Mouse (Mus musculus) erythroblast, embryonic 14.5 days (primary cell): ENCODE measurements around the gene Afg3l1. TPM values are rescaled to one million over a fixed set of nuclear protein-coding genes. Genes with fewer than 3 reads are reported as not detected.
"Not testable (repeated sequence)": the region's sequence is repeated elsewhere in the genome, so short reads cannot be mapped to it uniquely, and the experiment has no call there.

Experiments
- H3K27me3 ChIP-seq: 2 replicates; pipeline ENCODE4 v1.6.1; 2012; ENCODE audit warnings: inconsistent platforms; ENCODE audit not compliant: control insufficient read depth
- H3K36me3 ChIP-seq: 2 replicates; pipeline ENCODE4 v1.6.1; 2012; ENCODE audit warnings: mild to moderate bottlenecking, inconsistent platforms; ENCODE audit not compliant: control insufficient read depth
- H3K4me1 ChIP-seq: 2 replicates; pipeline ENCODE4 v1.6.1; 2012; ENCODE audit warnings: inconsistent platforms; ENCODE audit not compliant: control insufficient read depth
- H3K4me3 ChIP-seq: replicated peaks from 2 replicates; pipeline ENCODE3; 2012; ENCODE audit warnings: moderate library complexity, mild to moderate bottlenecking, inconsistent platforms
- H3K9me3 ChIP-seq: 2 replicates; pipeline ENCODE4 v1.6.1; 2012; ENCODE audit warnings: low read length, inconsistent platforms, mixed read lengths; ENCODE audit not compliant: control insufficient read depth
- GATA1 ChIP-seq: IDR thresholded peaks from 2 replicates; pipeline ENCODE4 v1.6.1; 2012; ENCODE audit warnings: low read length, inconsistent platforms, mixed read lengths
- TAL1 ChIP-seq: IDR thresholded peaks from 3 replicates; pipeline ENCODE4 v1.6.1; 2012; ENCODE audit warnings: low read length, inconsistent platforms, mixed read lengths
- polyA plus RNA-seq: library from polyadenylated mRNA; stranded (reverse); fragments of >175 nt; gene quantifications from 2 replicates; pipeline ENCODE4 v1.2.3, GENCODE M21; 2012

Afg3l1 gene
- polyA plus RNA-seq, 1 experiment = 1.6 TPM

DNA sequence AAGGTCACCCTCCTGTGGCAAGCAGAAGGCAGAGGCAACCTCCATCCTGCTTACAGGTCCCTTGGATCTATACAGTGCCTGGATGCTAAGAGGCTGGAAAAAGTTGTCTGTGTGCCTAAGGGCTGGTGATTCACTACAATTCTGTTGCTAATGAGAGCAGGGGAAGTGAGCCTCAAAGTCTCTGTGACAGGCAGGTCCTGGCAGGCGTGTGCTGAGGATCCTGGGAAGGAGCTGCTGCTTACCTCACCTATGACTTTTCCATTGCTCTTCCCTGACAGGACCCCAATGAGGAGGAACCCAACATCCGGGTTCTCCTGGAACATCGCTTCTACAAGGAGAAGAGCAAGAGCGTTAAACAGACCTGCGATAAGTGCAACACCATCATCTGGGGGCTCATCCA, 23.8 kb upstream of the Afg3l1 start:
- Histone ChIP-seq H3K9me3 (no peaks in the 10 kb centered on the region), H3K36me3 (peaks cover 54% of the 10 kb centered on the region), H3K4me3 (no peak overlapping the region), H3K27me3 (no peaks in the 10 kb centered on the region), H3K4me1 (peaks cover 12% of the 10 kb centered on the region)
- TF ChIP-seq TAL1 (no peak), GATA1 (no peak)

DNA sequence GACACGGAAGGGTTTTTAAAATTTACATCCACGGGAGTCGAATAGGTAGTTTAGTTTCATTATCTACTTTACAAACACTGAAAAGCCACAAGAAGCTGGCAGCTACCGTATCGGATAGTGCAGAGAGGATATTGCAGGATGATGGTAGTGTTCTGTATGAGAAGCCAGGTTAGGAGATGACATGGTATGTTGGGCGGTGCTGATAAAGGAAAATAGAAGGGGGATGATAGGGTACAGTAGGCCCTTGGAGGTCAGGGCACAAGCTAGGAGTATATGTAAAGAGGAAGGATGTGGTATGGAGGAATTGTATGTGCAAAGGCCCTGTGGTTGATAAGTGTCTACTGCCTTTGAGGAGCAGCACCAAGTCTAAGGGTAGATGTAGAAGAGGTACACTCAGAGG, 23.1 kb upstream of the Afg3l1 start:
- Histone ChIP-seq H3K9me3 (no peaks in the 10 kb centered on the region), H3K27me3 (no peaks in the 10 kb centered on the region), H3K4me3 (no peak overlapping the region), H3K4me1 (peaks cover 12% of the 10 kb centered on the region), H3K36me3 (peaks cover 53% of the 10 kb centered on the region)
- no peak for TF ChIP-seq GATA1
- TF ChIP-seq TAL1 = no peak

DNA sequence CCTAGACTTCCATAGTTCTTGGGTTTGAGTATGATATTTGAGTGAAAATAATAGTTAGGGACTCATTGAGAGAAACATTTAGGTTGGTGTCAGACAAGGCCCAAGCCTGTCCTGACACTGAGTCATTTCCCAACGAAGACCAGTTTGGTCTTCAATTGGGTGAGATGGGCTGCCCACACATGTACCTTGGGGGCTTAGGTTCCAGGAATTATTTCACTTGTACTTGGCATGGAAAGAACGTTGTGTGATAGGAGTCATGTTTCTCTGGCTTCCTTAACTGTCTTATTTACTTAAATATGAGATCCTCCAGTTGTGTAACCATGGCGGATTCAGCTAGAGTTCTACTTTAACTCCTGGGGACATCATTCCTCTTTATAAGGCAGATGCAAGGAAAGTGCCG, 14.1 kb upstream of the Afg3l1 start:
- Histone ChIP-seq H3K4me3 (no peak overlapping the region), H3K4me1 (no peaks in the 10 kb centered on the region), H3K36me3 (peaks cover 29% of the 10 kb centered on the region), H3K9me3 (no peaks in the 10 kb centered on the region), H3K27me3 (no peaks in the 10 kb centered on the region)
- no peak for TF ChIP-seq TAL1
- TF ChIP-seq GATA1 = no peak

DNA sequence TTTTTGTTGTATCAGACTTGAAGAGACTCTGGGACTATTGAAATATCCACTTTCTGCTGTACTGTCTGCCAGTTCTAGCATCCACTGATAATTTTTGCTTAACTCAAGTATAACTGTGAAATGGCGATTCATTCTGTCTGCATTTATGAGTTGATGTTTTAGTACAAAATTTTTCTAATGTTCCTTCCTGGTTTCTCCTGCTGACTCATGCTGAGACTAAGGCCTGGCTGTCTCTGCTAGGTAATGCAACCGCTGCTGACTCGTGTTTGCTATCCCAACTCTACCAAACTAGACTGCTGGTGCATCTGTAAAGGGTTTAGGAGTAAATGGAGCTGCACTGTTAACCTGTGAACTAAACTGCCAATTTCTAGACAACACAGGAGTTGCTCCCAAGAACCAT, 10.2 kb upstream of the Afg3l1 start:
- no peak overlapping the region for H3K4me3 ChIP-seq
- H3K4me1 ChIP-seq = no peaks in the 10 kb centered on the region
- H3K9me3 ChIP-seq = no peaks in the 10 kb centered on the region
- H3K27me3 ChIP-seq = peaks cover 4% of the 10 kb centered on the region; the same call in 1 of the 2 replicates
- H3K36me3 ChIP-seq = peaks cover 2% of the 10 kb centered on the region; the same call in 1 of the 2 replicates
- TF ChIP-seq TAL1 = no peak
- no peak for TF ChIP-seq GATA1

DNA sequence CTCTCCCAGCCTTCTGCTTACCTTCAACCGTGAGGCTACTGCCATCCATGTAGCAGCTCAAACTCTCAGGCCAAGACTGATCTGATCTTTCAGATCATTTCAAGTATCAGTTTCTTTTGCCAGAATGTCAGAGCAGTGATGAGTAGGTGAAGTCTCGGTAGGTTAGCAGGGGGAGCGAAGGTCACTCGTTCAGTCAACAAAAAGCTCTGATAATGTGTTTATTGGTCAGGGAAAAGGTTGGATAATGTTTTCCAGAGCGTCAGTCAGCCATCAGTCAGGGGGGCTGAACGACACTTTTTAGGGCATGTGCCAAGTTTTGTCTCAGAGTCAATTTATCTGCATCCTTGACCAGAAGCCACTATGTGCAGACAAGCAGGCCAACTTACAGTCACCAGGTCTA, 4.7 kb upstream of the Afg3l1 start:
- H3K9me3 ChIP-seq, H3K27me3 ChIP-seq, H3K4me3 ChIP-seq, H3K36me3 ChIP-seq: not testable (repeated sequence)
- peaks cover 12% of the 10 kb centered on the region for H3K4me1 ChIP-seq

DNA sequence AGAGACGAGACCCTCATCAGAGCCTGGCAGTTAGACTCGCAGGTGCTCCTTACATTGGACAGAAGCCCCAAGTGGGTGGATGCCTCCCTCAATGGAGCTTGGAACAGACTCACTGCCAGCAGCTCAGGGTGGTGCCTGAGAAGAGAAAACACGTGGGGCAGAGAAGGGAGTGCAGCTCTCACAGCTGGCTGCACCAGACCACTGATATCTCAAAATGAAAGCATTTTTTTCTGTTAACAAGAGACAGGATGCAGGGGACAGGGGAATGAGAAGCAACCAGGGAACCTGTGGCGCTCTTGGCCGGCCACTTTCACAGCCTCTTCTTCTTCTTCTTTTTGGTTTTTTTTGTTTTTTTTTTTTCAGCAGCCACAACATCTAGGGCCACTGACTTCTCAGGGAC, 3.2 kb upstream of the Afg3l1 start:
- not testable (repeated sequence) for H3K9me3 ChIP-seq, H3K36me3 ChIP-seq, H3K27me3 ChIP-seq, H3K4me3 ChIP-seq
- H3K4me1 ChIP-seq = peaks cover 24% of the 10 kb centered on the region

DNA sequence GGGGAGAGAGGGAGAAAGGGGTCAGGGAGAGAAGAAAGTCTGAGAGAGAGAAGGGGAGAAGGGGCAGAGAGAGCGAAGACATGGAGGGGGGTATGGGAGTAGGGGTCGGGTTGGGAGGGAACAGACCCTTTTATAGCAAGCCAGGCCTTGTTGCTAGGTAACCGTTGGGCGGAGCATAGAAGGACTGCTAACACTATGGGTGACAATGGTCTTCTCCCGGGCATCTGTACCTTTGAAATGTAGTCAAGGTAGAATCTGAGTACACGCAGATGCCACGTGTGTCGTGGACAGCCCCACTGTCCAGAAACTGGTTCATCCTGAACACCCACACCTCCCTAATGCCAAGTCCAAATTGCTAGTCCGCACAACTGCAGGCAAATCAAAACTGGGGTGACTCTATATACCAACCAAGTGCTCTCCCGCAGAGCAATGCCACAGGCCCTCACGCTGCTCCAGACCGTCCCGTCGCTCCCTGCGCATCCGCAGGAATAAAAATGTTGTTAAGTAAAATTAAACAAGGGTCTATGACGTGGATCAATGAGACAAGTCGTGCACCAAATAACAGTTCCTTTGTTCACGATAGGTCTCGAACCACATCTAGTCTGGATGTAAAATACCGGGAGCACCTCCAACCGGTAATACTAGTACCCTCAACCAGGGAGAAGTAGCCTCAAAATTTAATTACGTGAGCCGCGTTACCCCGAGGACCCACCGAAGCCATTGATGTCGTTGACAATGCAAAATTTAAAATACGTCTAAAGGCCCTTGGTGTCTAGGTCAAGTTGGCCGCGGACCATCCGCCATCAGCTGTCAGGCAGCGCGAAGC, 579 bp upstream of the Afg3l1 start:
- H3K4me3 ChIP-seq = peak overlapping the region; percentile 72
- H3K4me1 ChIP-seq = peaks cover 24% of the 10 kb centered on the region
- no peaks in the 10 kb centered on the region for H3K27me3 ChIP-seq
- H3K36me3 ChIP-seq = peaks cover 20% of the 10 kb centered on the region
- TF ChIP-seq GATA1 (no peak), TAL1 (no peak)
- no peaks in the 10 kb centered on the region for H3K9me3 ChIP-seq

DNA sequence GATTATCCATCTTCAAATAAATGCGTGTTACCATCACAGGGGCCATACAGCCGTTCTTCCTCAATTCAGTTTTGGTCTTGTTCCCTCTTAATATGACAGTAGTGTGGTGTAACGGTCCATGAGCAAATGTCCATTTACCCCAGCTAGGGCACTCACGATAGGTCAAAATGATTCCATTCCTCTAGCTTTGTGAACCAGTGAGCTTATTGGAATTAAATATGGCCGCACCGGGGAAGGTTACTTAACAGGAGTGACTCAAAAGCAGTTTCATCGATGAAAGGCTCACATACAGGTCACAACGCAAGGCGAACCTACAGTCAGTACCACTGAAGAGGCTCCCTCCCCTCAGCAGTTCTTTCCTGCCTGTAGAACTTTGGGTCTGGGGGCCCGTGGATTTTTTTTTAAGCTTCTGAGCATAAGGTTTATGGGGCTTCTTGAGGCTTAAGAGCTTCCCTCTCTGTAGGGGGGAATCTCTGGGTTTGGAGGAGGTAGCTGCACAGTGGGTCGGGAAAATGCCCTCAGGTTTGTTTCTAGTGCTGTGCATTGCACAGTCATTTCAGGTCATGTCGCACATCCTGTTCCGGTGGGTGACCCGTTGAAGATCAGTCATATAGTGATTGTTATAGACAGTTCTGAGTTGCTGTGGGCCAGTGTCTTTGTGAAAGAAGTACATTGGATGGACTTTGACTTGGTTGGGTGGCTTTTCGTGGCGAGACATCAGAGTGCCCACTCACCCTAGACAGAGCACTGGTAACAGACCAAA, 934 bp downstream of the Afg3l1 start:
- Histone ChIP-seq H3K9me3 (no peaks in the 10 kb centered on the region), H3K27me3 (no peaks in the 10 kb centered on the region), H3K4me1 (peaks cover 24% of the 10 kb centered on the region), H3K4me3 (peak overlapping the region; percentile 72), H3K36me3 (peaks cover 34% of the 10 kb centered on the region)
- TF ChIP-seq TAL1 = no peak
- TF ChIP-seq GATA1 = no peak

DNA sequence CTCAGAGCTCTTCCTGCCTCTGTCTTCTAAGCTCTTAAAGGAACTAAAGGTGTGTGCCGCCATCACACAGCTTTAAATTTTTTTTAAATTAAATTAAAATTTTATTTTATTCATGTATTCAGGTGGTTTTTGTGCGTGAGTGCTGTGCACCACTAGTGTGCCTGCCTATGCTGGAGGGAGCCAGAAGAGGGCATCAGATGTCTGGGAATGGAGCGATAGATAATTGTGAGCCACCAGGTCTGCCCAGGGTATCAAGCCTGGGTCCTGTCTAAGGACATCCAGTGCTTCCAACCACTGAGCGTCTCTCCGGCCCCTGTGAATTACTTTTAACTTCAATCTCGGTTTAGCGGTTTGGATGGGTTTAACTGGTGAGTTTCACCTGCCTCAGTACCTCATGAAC, 4.9 kb downstream of the Afg3l1 start:
- H3K4me1 ChIP-seq = peaks cover 12% of the 10 kb centered on the region
- no peak overlapping the region for H3K4me3 ChIP-seq
- no peaks in the 10 kb centered on the region for H3K27me3 ChIP-seq
- H3K36me3 ChIP-seq = peaks cover 71% of the 10 kb centered on the region
- no peaks in the 10 kb centered on the region for H3K9me3 ChIP-seq
- TF ChIP-seq GATA1 (no peak), TAL1 (no peak)
